Mouse (Mus musculus): ENCODE data around the gene Fam243. TPM values are rescaled to one million over a fixed set of nuclear protein-coding genes. Genes with fewer than 3 reads are reported as not detected.

The Fam243 gene
- polyA plus RNA-seq (2015; fragmentation: Nextera tagmentation; extraction: Ambion mirVana), result not detected in 2 replicates

DNA sequence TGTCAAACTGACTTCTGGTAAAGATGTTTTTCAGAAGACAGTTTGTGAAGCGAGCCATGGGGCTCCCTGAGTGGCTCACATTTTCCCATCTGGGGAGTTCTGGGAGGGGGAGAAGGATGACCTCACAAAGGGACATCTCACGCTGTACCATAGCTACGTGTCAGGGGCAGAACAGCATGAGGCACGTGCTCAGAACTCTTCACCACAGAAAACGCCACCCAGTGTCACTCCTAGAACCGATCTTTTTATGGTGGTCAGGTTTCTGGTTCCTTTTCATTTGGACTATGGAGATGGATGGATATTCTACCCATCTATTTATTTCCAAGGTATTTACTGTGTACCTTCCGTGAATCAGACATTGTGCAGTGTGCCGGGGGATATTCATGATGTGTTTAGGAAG lies at the start of gene Fam243:
Gene Fam243, minus strand, starts transcription at position 101 of the 400 bp plus-strand sequence.
- no peaks in the 10 kb centered on the region for H3K36me3 ChIP-seq (ENCODE audit: control insufficient read depth, insufficient read depth, low read length)
- 91% methylated on average over 8 of the region's 8 CpGs for WGBS
- no peaks in the 10 kb centered on the region for H3K27me3 ChIP-seq (ENCODE audit: control insufficient read depth, insufficient read depth, low read length)
- no peak within 1 kb of the TSS for H3K4me3 ChIP-seq (ENCODE audit: low read depth, low read length)
- H3K4me2 ChIP-seq (replicated peaks; ENCODE audit: low read depth), result no peak within 1 kb of the TSS
- H3K27ac ChIP-seq (replicated peaks), result no peak within 1 kb of the TSS
- TF ChIP-seq CTCF (IDR thresholded peaks at IDR 0.05; ENCODE audit: low read depth), result no peak
- no peak for TF ChIP-seq EP300 (optimal IDR thresholded peaks at IDR 0.05)
- no peaks in the 10 kb centered on the region for H3K9me3 ChIP-seq (ENCODE audit: control insufficient read depth, low read length)
- ATAC-seq (ENCODE audit: low FRiP score, low TSS enrichment) (no peak), DNase-seq (ENCODE audit: low spot score) (no peak)
- no peaks in the 10 kb centered on the region for H3K4me1 ChIP-seq (replicated peaks; ENCODE audit: control insufficient read depth, insufficient read depth)
- H3K9ac ChIP-seq (ENCODE audit: low read length), result no peak within 1 kb of the TSS

DNA sequence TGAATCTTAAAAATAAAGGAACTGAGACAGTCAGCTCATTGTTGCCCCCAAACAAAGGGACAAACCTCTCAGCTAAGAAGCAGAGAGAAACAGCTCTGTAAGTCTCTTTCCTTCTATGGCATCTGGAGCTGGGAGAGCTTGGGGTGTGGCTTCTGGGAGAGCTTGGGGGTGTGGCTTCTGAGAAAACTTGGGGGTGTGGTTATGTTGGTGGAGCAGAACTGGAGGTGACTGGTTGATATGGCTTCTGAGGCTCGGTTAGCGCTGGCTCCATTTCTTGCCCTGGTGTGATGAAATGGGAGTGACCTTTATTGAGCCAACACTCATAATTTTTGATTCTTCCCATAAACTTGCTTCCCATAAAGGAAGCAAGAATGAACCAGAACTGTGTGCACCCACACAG lies 48.0 kb upstream of the Fam243 start:
- peak; percentile 91 for ATAC-seq (ENCODE audit: low FRiP score, low TSS enrichment)
- peak; percentile 82 for DNase-seq (ENCODE audit: low spot score)
- H3K4me1 ChIP-seq (replicated peaks; ENCODE audit: control insufficient read depth, insufficient read depth), result no peaks in the 10 kb centered on the region

DNA sequence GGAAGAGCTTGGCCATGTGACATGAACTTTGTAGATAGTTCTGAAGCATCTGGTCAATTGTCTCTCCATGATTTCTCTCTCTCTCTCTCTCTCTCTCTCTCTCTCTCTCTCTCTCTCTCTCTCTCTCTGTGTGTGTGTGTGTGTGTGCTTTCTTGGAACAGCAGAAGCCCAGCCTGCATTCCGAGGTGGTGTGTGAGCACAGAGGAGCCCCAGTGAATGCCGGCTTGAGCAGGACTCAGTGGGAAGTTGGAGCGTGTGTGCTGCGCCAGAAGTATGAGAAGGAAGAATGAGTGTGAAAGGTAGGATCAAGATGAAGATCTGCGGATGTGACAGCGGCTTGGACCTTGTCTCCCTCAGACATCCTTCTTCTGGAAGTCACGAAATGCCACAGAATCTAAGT lies 44.2 kb upstream of the Fam243 start:
- Histone ChIP-seq H3K27me3 (ENCODE audit: control insufficient read depth, insufficient read depth, low read length) (no peaks in the 10 kb centered on the region), H3K9me3 (ENCODE audit: control insufficient read depth, low read length) (no peaks in the 10 kb centered on the region), H3K9ac (ENCODE audit: low read length) (no peak overlapping the region), H3K4me1 (replicated peaks; ENCODE audit: control insufficient read depth, insufficient read depth) (no peaks in the 10 kb centered on the region), H3K27ac (replicated peaks) (no peak overlapping the region), H3K4me3 (ENCODE audit: low read depth, low read length) (no peak overlapping the region), H3K36me3 (ENCODE audit: control insufficient read depth, insufficient read depth, low read length) (no peaks in the 10 kb centered on the region), H3K4me2 (replicated peaks; ENCODE audit: low read depth) (no peak overlapping the region)
- no peak for TF ChIP-seq EP300 (optimal IDR thresholded peaks at IDR 0.05)
- TF ChIP-seq CTCF (IDR thresholded peaks at IDR 0.05; ENCODE audit: low read depth), result no peak
- no peak for ATAC-seq (ENCODE audit: low FRiP score, low TSS enrichment)
- 48% methylated on average over 7 of the region's 7 CpGs for WGBS
- DNase-seq (ENCODE audit: low spot score), result no peak

More for the DNA sequence above, 48.0 kb upstream of the Fam243 start:
- no peak overlapping the region for H3K4me3 ChIP-seq (ENCODE audit: low read depth, low read length)
- H3K27ac ChIP-seq (replicated peaks), result no peak overlapping the region
- H3K4me2 ChIP-seq (replicated peaks; ENCODE audit: low read depth), result no peak overlapping the region
- TF ChIP-seq CTCF (IDR thresholded peaks at IDR 0.05; ENCODE audit: low read depth) (no peak), EP300 (optimal IDR thresholded peaks at IDR 0.05) (no peak)
- no peak overlapping the region for H3K9ac ChIP-seq (ENCODE audit: low read length)
- no peaks in the 10 kb centered on the region for H3K9me3 ChIP-seq (ENCODE audit: control insufficient read depth, low read length)
- WGBS, result 20% methylated on average over 2 of the region's 2 CpGs
- H3K36me3 ChIP-seq (ENCODE audit: control insufficient read depth, insufficient read depth, low read length), result no peaks in the 10 kb centered on the region
- no peaks in the 10 kb centered on the region for H3K27me3 ChIP-seq (ENCODE audit: control insufficient read depth, insufficient read depth, low read length)

GRCm38 (mm10) chr16:92360711-92361110 lies 39.5 kb upstream of the Fam243 start:
- 53% methylated on average over 7 of the region's 7 CpGs for WGBS
- Histone ChIP-seq H3K27me3 (ENCODE audit: control insufficient read depth, insufficient read depth, low read length) (no peaks in the 10 kb centered on the region), H3K4me2 (replicated peaks; ENCODE audit: low read depth) (no peak overlapping the region), H3K27ac (replicated peaks) (no peak overlapping the region), H3K36me3 (ENCODE audit: control insufficient read depth, insufficient read depth, low read length) (no peaks in the 10 kb centered on the region), H3K9me3 (ENCODE audit: control insufficient read depth, low read length) (no peaks in the 10 kb centered on the region), H3K9ac (ENCODE audit: low read length) (no peak overlapping the region), H3K4me1 (replicated peaks; ENCODE audit: control insufficient read depth, insufficient read depth) (no peaks in the 10 kb centered on the region), H3K4me3 (ENCODE audit: low read depth, low read length) (no peak overlapping the region)
- no peak for TF ChIP-seq EP300 (optimal IDR thresholded peaks at IDR 0.05)
- TF ChIP-seq CTCF (IDR thresholded peaks at IDR 0.05; ENCODE audit: low read depth), result no peak
- DNase-seq (ENCODE audit: low spot score) (no peak), ATAC-seq (ENCODE audit: low FRiP score, low TSS enrichment) (no peak)

DNA sequence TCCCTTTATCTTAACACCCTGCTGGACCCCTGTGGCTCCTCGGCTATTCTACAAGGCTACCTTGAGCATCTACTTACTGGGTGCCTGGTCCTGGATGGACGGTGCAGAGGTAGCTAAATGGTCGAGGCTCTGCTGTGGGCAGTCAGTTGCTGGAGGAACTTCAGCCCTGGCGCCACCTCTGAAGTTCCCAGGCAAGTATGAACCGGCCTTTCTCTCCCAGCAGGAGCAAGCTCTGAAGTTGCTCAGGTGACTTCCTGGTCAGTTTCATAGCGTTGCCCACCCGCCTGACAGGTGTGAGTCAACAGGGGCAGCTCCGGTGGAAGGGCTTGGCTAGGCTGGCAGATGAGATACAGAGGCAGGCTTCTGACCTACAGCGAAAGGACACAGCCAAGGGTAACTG lies 38.0 kb upstream of the Fam243 start, which contains the start of gene Kcne1:
Gene Kcne1, minus strand, starts transcription at position 240 of the 400 bp plus-strand sequence.
- no peaks in the 10 kb centered on the region for H3K4me1 ChIP-seq (replicated peaks; ENCODE audit: control insufficient read depth, insufficient read depth)
- H3K4me3 ChIP-seq (ENCODE audit: low read depth, low read length), result no peak within 1 kb of the TSS
- no peak within 1 kb of the TSS for H3K4me2 ChIP-seq (replicated peaks; ENCODE audit: low read depth)
- H3K27ac ChIP-seq (replicated peaks), result no peak within 1 kb of the TSS
- H3K9me3 ChIP-seq (ENCODE audit: control insufficient read depth, low read length), result no peaks in the 10 kb centered on the region
- H3K36me3 ChIP-seq (ENCODE audit: control insufficient read depth, insufficient read depth, low read length), result no peaks in the 10 kb centered on the region
- ATAC-seq (ENCODE audit: low FRiP score, low TSS enrichment) (peak; percentile 71), DNase-seq (ENCODE audit: low spot score) (peak; percentile 34)
- TF ChIP-seq EP300 (optimal IDR thresholded peaks at IDR 0.05) (no peak), CTCF (IDR thresholded peaks at IDR 0.05; ENCODE audit: low read depth) (no peak)
- WGBS, result 47% methylated on average over 9 of the region's 9 CpGs
- no peaks in the 10 kb centered on the region for H3K27me3 ChIP-seq (ENCODE audit: control insufficient read depth, insufficient read depth, low read length)
- H3K9ac ChIP-seq (ENCODE audit: low read length), result no peak within 1 kb of the TSS

- H3K4me1 ChIP-seq (replicated peaks; ENCODE audit: control insufficient read depth, insufficient read depth), result no peaks in the 10 kb centered on the region
- H3K36me3 ChIP-seq (ENCODE audit: control insufficient read depth, insufficient read depth, low read length), result no peaks in the 10 kb centered on the region
- ATAC-seq (ENCODE audit: low FRiP score, low TSS enrichment) (peak; percentile 50), DNase-seq (ENCODE audit: low spot score) (no peak)
- TF ChIP-seq EP300 (optimal IDR thresholded peaks at IDR 0.05) (no peak), CTCF (IDR thresholded peaks at IDR 0.05; ENCODE audit: low read depth) (no peak)
- no peaks in the 10 kb centered on the region for H3K27me3 ChIP-seq (ENCODE audit: control insufficient read depth, insufficient read depth, low read length)
- whole genome bisulfite sequencing, result 34% methylated on average over 9 of the region's 9 CpGs
- H3K4me2 ChIP-seq (replicated peaks; ENCODE audit: low read depth), result no peak overlapping the region
- no peak overlapping the region for H3K4me3 ChIP-seq (ENCODE audit: low read depth, low read length)
- no peak overlapping the region for H3K27ac ChIP-seq (replicated peaks)
- no peak overlapping the region for H3K9ac ChIP-seq (ENCODE audit: low read length)
- H3K9me3 ChIP-seq (ENCODE audit: control insufficient read depth, low read length), result no peaks in the 10 kb centered on the region
Observed at GRCm38 (mm10) chr16:92358734-92359133, 37.5 kb upstream of the Fam243 start.
